Mouse (Mus musculus) stomach, postnatal 0 days (tissue): ENCODE data around the gene Abca2. TPM values are rescaled to one million over a fixed set of nuclear protein-coding genes. Genes with fewer than 3 reads are reported as not detected.

Experiments
- ATAC-seq: fragments of 200-750 bp; cut with Nextera tagmentation; 2 replicates; pipeline ENCODE4 v1.8.0; 2017; ENCODE audit not compliant: low FRiP score, low TSS enrichment
- DNase-seq: peaks from one replicate; pipeline ENCODE4 v3.0.0-alpha.2; 2016; ENCODE audit warnings: low spot score
- H3K27ac ChIP-seq: fragments of 300-500 bp; sonication (generic); replicated peaks from 2 replicates; pipeline ENCODE4 v1.5.1; 2014; ENCODE audit warnings: mild to moderate bottlenecking, control low read depth
- H3K27me3 ChIP-seq: fragments of 300-500 bp; sonication (generic); 2 replicates; pipeline ENCODE4 v1.6.1; 2014; ENCODE audit warnings: low read length; ENCODE audit not compliant: control insufficient read depth, insufficient read depth
- H3K36me3 ChIP-seq: fragments of 300-500 bp; sonication (generic); 2 replicates; pipeline ENCODE4 v1.6.1; 2014; ENCODE audit warnings: low read length, mixed read lengths; ENCODE audit not compliant: control insufficient read depth, insufficient read depth
- H3K4me1 ChIP-seq: fragments of 300-500 bp; sonication (generic); replicated peaks from 2 replicates; pipeline ENCODE4 v1.6.1; 2014; ENCODE audit warnings: antibody characterized with exemption; ENCODE audit not compliant: control insufficient read depth, insufficient read depth
- H3K4me2 ChIP-seq: fragments of 300-500 bp; sonication (generic); replicated peaks from 2 replicates; pipeline ENCODE4 v1.6.1; 2014; ENCODE audit warnings: low read depth, mild to moderate bottlenecking, control low read depth, moderate library complexity
- H3K4me3 ChIP-seq: fragments of 300-500 bp; sonication (generic); 2 replicates; pipeline ENCODE4 v1.5.1; 2014; ENCODE audit warnings: low read depth, low read length, control low read depth
- H3K9ac ChIP-seq: fragments of 300-500 bp; sonication (generic); 2 replicates; pipeline ENCODE4 v1.6.1; 2014; ENCODE audit warnings: mild to moderate bottlenecking, low read length, control low read depth, mixed read lengths
- H3K9me3 ChIP-seq: fragments of 300-500 bp; sonication (generic); 2 replicates; pipeline ENCODE4 v1.6.1; 2016; ENCODE audit warnings: low read length; ENCODE audit not compliant: control insufficient read depth
- CTCF ChIP-seq: IDR thresholded peaks from 2 replicates; pipeline ENCODE4 v1.5.1; 2016; ENCODE audit warnings: antibody characterized with exemption, low read depth, mild to moderate bottlenecking, moderate library complexity
- EP300 ChIP-seq: optimal IDR thresholded peaks from 2 replicates; pipeline ENCODE3; 2016; ENCODE audit warnings: antibody characterized with exemption
- WGBS: fragments of 180-500 bp; shearing (Covaris S2); extraction: QIAGEN DNeasy Blood & Tissue Kit; methylation state at CpG from one replicate; pipeline ENCODE4 v1.1.7; 2014; 5-methylcytosine and 5-hydroxymethylcytosine counted together
- polyA plus RNA-seq: library from polyadenylated mRNA; unstranded; fragments of >200 nt; fragmentation: Nextera tagmentation; extraction: Ambion mirVana; gene quantifications from 2 replicates; pipeline ENCODE4 v1.2.1, GENCODE M21; 2015

Gene Abca2
- polyA plus RNA-seq, 1 experiment from 2014 or later = 1.7 TPM

DNA sequence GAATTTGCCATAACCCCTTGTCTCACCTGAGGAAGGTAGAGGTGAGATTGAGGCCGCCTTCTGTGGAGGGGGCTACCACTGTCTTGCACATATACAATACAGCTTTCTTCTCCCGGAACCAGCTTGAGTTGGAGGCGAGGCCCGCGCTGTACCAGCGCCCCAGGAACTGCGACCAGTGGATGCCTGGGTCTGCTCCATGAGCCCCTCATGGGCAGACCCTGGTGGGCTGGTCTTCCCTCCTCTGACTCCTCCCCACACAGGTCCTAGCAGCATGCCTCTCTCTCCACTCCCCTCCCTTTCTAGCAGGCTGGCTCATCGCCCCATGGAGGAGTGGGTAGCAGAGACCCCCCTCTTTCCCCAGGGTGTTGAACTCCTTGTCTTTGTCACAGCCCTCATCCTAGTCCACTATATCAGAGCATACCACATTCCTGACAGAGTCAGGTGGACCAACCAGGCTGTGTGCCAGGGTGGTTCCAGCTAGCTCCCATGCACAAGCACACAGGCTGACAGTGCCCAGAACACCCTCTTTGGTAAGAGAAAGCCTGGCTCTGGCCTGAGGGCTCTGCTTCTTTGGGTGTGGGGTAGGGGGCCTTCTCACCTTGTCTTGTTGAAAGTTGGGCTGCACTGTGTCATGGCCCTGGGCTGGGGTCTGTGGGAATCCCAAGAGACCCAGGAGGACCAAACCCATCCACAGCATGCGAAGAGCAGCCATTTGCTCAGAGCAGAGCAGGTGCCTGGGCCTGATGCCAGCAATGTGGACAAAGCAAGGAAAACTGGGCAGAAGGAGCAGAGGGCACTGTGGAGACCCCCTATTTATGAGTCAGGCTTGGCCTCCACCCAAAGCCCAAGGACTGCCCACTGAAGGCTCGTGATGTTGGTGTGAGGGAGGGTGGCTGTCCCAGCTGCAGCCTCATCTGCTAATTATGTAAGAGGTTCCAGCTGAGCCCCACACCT, 40.7 kb downstream of the Abca2 start:
- H3K27me3 ChIP-seq = no peaks in the 10 kb centered on the region
- peak; percentile 20; the same call in 1 of the 2 replicates for ATAC-seq

DNA sequence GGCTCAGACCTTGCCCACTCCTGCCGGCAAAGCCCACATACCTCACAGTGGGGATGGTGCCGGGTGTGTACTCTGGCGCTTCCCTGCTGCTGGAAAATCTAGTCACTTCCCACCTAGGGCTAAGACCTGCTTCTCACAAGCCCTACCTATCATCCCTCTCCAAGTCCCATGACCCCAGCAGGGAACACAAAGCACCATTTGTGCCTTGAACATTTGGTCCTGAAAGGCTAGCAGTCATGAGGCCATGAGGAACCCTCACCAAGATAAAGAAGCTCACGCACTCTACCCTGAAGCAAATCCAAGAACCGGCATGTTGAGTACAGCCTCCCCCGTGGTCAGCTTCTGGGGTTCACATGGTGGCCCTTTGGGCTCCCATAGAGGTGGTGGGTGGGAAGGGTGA, 41.5 kb downstream of the Abca2 start, which contains the start of gene Ptgds:
Gene Ptgds, minus strand, starts transcription at position 78 of the 400 bp plus-strand sequence.
- Histone ChIP-seq H3K9ac (no peak within 1 kb of the TSS), H3K4me3 (no peak within 1 kb of the TSS), H3K36me3 (no peaks in the 10 kb centered on the region), H3K4me2 (no peak within 1 kb of the TSS), H3K27me3 (no peaks in the 10 kb centered on the region), H3K27ac (0 out of 2 replicates have a peak within 1 kb of the TSS, but pooled peaks have one; percentile 18), H3K4me1 (no peaks in the 10 kb centered on the region), H3K9me3 (no peaks in the 10 kb centered on the region)
- TF ChIP-seq CTCF = no peak
- no peak for TF ChIP-seq EP300
- no peak for ATAC-seq
- DNase-seq = no peak
- WGBS = 42% methylated on average over 6 of the region's 6 CpGs

More for the DNA sequence above, 40.7 kb downstream of the Abca2 start:
- no peak for DNase-seq
- WGBS = 68% methylated on average over 10 of the region's 10 CpGs
- no peak overlapping the region for H3K4me3 ChIP-seq
- no peaks in the 10 kb centered on the region for H3K4me1 ChIP-seq
- no peaks in the 10 kb centered on the region for H3K9me3 ChIP-seq
- no peak for TF ChIP-seq EP300
- H3K27ac ChIP-seq = 0 out of 2 replicates have a peak overlapping the region, but pooled peaks have one; percentile 18
- H3K4me2 ChIP-seq = no peak overlapping the region
- no peaks in the 10 kb centered on the region for H3K36me3 ChIP-seq
- no peak overlapping the region for H3K9ac ChIP-seq

DNA sequence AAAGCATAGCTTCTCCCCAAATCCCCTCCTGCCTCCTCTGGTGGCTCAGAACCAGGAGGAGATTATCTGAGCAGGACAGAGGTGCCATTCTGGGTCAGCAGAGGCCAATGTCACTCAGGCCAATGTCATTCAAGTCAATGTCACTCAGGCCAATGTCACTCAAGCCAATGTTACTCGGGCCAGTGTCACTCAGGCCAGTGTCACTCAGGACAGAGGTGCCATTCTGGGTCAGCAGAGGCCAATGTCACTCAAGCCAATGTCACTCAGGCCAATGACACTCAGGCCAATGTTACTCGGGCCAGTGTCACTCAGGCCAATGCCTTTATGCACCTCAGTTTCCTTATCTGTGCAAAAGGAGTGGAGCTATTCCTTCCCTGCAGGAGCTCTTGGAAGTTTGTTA, 44.0 kb downstream of the Abca2 start:
- ATAC-seq (no peak), DNase-seq (no peak)
- H3K4me2 ChIP-seq = no peak overlapping the region
- no peak for TF ChIP-seq EP300
- no peak for TF ChIP-seq CTCF
- no peak overlapping the region for H3K27ac ChIP-seq
- no peaks in the 10 kb centered on the region for H3K27me3 ChIP-seq
- H3K9ac ChIP-seq = no peak overlapping the region
- H3K4me1 ChIP-seq = no peaks in the 10 kb centered on the region
- no peaks in the 10 kb centered on the region for H3K36me3 ChIP-seq
- H3K9me3 ChIP-seq = no peaks in the 10 kb centered on the region
- H3K4me3 ChIP-seq = no peak overlapping the region
- 76% methylated on average over 2 of the region's 2 CpGs for WGBS

DNA sequence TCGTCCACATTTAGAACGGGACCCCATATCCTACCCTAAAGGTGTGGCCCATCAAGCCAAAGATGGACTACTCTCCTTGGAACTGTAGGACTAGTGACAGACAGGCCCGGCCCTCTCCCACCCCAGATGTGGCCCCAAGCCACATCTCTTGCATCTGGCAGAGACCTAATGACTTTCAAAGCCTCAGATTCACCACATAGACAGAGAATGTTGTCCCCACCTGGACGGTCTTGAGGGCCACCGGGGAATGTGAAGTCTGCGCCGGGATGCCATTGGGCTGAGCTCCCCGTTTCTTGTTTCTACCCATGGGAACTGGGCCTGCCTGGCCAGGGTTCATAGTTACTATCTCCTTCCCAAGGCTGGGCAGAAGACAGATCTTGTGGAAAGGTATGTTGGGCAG, 49.0 kb downstream of the Abca2 start:
- Histone ChIP-seq H3K9me3 (no peaks in the 10 kb centered on the region), H3K27me3 (no peaks in the 10 kb centered on the region), H3K4me3 (no peak overlapping the region), H3K4me1 (peaks cover 2% of the 10 kb centered on the region; the same call in 1 of the 2 replicates), H3K36me3 (no peaks in the 10 kb centered on the region), H3K4me2 (no peak overlapping the region), H3K27ac (no peak overlapping the region), H3K9ac (no peak overlapping the region)
- WGBS = 83% methylated on average over 8 of the region's 8 CpGs
- ATAC-seq (no peak), DNase-seq (no peak)
- TF ChIP-seq EP300 = no peak
- no peak for TF ChIP-seq CTCF

DNA sequence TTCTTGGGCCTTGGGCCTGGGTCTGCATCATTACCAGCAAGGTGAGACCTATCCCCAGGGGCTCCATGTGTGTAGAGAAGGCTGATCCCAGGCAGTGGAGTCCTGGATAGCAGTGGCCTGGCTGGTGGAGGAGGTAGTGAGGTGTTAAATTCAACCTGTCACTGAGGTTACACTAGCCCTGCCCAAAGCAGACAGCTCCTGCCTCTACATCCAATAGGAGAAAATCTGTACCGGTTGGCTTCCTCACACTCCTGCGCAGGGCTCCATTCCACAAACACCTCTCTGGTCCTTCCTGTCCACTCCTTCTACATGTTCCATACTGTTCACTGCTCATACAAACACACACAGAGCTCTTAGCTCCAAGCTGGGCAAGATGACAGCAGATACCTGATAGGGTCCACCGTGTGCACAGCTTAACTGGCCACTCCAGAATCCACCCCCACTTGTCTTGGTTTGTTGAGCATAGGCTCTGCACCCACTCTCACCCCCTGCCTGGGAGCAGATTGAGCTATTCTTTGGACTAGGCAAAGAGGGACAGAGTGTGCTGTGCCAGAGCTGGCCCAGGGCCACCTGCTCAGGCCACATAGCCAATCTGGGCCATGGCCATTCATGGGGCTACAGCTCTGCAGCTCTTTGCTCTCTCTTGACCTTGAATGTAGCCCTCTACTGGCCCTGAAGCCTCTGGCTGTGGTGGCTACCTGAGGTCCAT, 49.6 kb downstream of the Abca2 start:
- no peak overlapping the region for H3K27ac ChIP-seq
- 86% methylated on average over 3 of the region's 3 CpGs for WGBS
- no peak overlapping the region for H3K9ac ChIP-seq
- DNase-seq (no peak), ATAC-seq (no peak)
- peaks cover 2% of the 10 kb centered on the region; the same call in 1 of the 2 replicates for H3K4me1 ChIP-seq
- H3K27me3 ChIP-seq = no peaks in the 10 kb centered on the region
- H3K9me3 ChIP-seq = no peaks in the 10 kb centered on the region
- H3K4me3 ChIP-seq = no peak overlapping the region
- TF ChIP-seq EP300 = no peak
- no peaks in the 10 kb centered on the region for H3K36me3 ChIP-seq
- H3K4me2 ChIP-seq = no peak overlapping the region
